Mouse (Mus musculus) C2C12 (cell line): ENCODE data around the gene Gm3448.

Experiments
- CEBPB ChIP-seq: IDR thresholded peaks from one replicate; pipeline ENCODE4 v1.6.1; 2011; ENCODE audit warnings: low read depth, mild to moderate bottlenecking, control low read depth, moderate library complexity
- CTCF ChIP-seq: IDR thresholded peaks from one replicate; pipeline ENCODE4 v1.5.1; 2011; ENCODE audit not compliant: control insufficient read depth, insufficient read depth, insufficient read length
- FOSL1 ChIP-seq: IDR thresholded peaks from one replicate; pipeline ENCODE4 v1.8.0; 2011; ENCODE audit warnings: mild to moderate bottlenecking, low read length; ENCODE audit not compliant: poor library complexity, insufficient read depth, severe bottlenecking
- MAX ChIP-seq: IDR thresholded peaks from one replicate; pipeline ENCODE4 v1.6.1; 2011; ENCODE audit warnings: mild to moderate bottlenecking, control low read depth
- MYOD1 ChIP-seq: IDR thresholded peaks from one replicate; pipeline ENCODE4 v1.6.1; 2011; ENCODE audit warnings: low read depth; ENCODE audit not compliant: control insufficient read depth, insufficient read length
- MYOG ChIP-seq: IDR thresholded peaks from one replicate; pipeline ENCODE4 v1.6.1; 2011; ENCODE audit not compliant: control insufficient read depth, insufficient read length; ENCODE audit errors: extremely low read depth
- USF1 ChIP-seq: IDR thresholded peaks from one replicate; pipeline ENCODE4 v1.6.1; 2011; ENCODE audit warnings: low read depth, mild to moderate bottlenecking, control low read depth, moderate library complexity

- TF ChIP-seq CTCF = no peak
- no peak for TF ChIP-seq USF1
- no peak for TF ChIP-seq MYOD1
- TF ChIP-seq MAX = no peak
- no peak for TF ChIP-seq MYOG
- TF ChIP-seq CEBPB = no peak
- TF ChIP-seq FOSL1 = no peak
Observed at GRCm38 (mm10) chr17:14953452-14953851, 87.9 kb downstream of the Gm3448 start.
